Mouse (Mus musculus) CH12.LX (cell line): ENCODE measurements around the gene Tex13c3. TPM values are rescaled to one million over a fixed set of nuclear protein-coding genes. Genes with fewer than 3 reads are reported as not detected.
"Not testable (repeated sequence)": the region's sequence is repeated elsewhere in the genome, so short reads cannot be mapped to it uniquely, and the experiment has no call there.

Source experiments
- DNase-seq: peaks from one replicate; pipeline ENCODE4 v3.0.0-alpha.2; 2013; ENCODE audit errors: extremely low read depth
- H3K27ac ChIP-seq: 2 replicates; pipeline ENCODE4 v1.5.1; 2012; ENCODE audit warnings: low read depth, mild to moderate bottlenecking, control low read depth, moderate library complexity; ENCODE audit not compliant: insufficient read depth
- H3K27me3 ChIP-seq: replicated peaks from 2 replicates; pipeline ENCODE3; 2012; ENCODE audit warnings: inconsistent platforms
- H3K36me3 ChIP-seq, 2 experiments: replicated peaks in 1 of 2; 2 replicates each; pipeline versions ENCODE3 to v1.6.1; 2012; ENCODE audit warnings: inconsistent platforms in 1 of 2, low read length in 1 of 2, mild to moderate bottlenecking in 1 of 2, mixed read lengths in 1 of 2, moderate library complexity in 1 of 2; ENCODE audit not compliant: control insufficient read depth in 1 of 2, insufficient read depth in 1 of 2
- H3K4me1 ChIP-seq, 2 experiments: 2 replicates each; pipeline ENCODE4 v1.6.1; 2012; ENCODE audit warnings: inconsistent platforms in 1 of 2, moderate library complexity in 1 of 2; ENCODE audit not compliant: insufficient read depth in 2 of 2, control insufficient read depth in 1 of 2
- H3K4me2 ChIP-seq: 2 replicates; pipeline ENCODE4 v1.6.1; 2012; ENCODE audit warnings: low read depth, mild to moderate bottlenecking, control low read depth; ENCODE audit not compliant: poor library complexity, insufficient read depth, severe bottlenecking
- H3K4me3 ChIP-seq, 3 experiments: fragments of 150-350 bp in 1 of 3; sonication (generic) in 1 of 3; replicated peaks in 1 of 3; 2 replicates each; pipeline versions ENCODE3 to v1.5.1; 2011 to 2012; ENCODE audit warnings: low read depth in 2 of 3, low read length in 2 of 3, mild to moderate bottlenecking in 2 of 3, moderate library complexity in 2 of 3, control low read depth in 1 of 3, improper control_type of control experiment in 1 of 3, inconsistent platforms in 1 of 3, mixed read lengths in 1 of 3; ENCODE audit not compliant: poor library complexity in 1 of 3
- H3K79me2 ChIP-seq: replicated peaks from 2 replicates; pipeline ENCODE4 v1.6.1; 2012; ENCODE audit warnings: mild to moderate bottlenecking, moderate library complexity; ENCODE audit not compliant: control insufficient read depth, poor library complexity, insufficient read depth, severe bottlenecking; ENCODE audit errors: extremely low read depth
- H3K9ac ChIP-seq: 2 replicates; pipeline ENCODE4 v1.6.1; 2012; ENCODE audit warnings: low read depth, mild to moderate bottlenecking, control low read depth, moderate library complexity; ENCODE audit not compliant: insufficient read depth
- H3K9me3 ChIP-seq: replicated peaks from 2 replicates; pipeline ENCODE3; 2012; ENCODE audit warnings: low read length, inconsistent platforms, mixed read lengths
- BHLHE40 ChIP-seq: IDR thresholded peaks from 2 replicates; pipeline ENCODE4 v1.6.1; 2011; ENCODE audit warnings: mild to moderate bottlenecking, low read depth, low read length, improper control_type of control experiment
- CHD1 ChIP-seq: IDR thresholded peaks from 2 replicates; pipeline ENCODE4 v1.6.1; 2012; ENCODE audit warnings: low read depth, low read length, improper control_type of control experiment, inconsistent platforms
- CHD2 ChIP-seq: IDR thresholded peaks from 2 replicates; pipeline ENCODE4 v1.6.1; 2011; ENCODE audit warnings: low read length, improper control_type of control experiment
- CTCF ChIP-seq, 2 experiments: IDR thresholded peaks in 1 of 2; conservative IDR thresholded peaks in 1 of 2; 2 replicates each; pipeline ENCODE4 v1.5.1; 2011 to 2012; ENCODE audit warnings: low read depth in 2 of 2, low read length in 2 of 2, improper control_type of control experiment in 1 of 2, inconsistent platforms in 1 of 2, mild to moderate bottlenecking in 1 of 2, moderate library complexity in 1 of 2
- ELF1 ChIP-seq: IDR thresholded peaks from 2 replicates; pipeline ENCODE4 v1.6.1; 2014; ENCODE audit warnings: low read depth, mild to moderate bottlenecking, inconsistent platforms, low read length, improper control_type of control experiment
- JUN ChIP-seq: IDR thresholded peaks from 2 replicates; pipeline ENCODE4 v1.6.1; 2011; ENCODE audit warnings: low read depth, mild to moderate bottlenecking, low read length, improper control_type of control experiment, moderate library complexity; ENCODE audit not compliant: insufficient read depth
- KAT2A ChIP-seq: IDR thresholded peaks from 2 replicates; pipeline ENCODE4 v1.6.1; 2012; ENCODE audit warnings: low read length, improper control_type of control experiment, inconsistent platforms; ENCODE audit not compliant: insufficient replicate concordance
- MAZ ChIP-seq: IDR thresholded peaks from 2 replicates; pipeline ENCODE4 v1.6.1; 2012; ENCODE audit warnings: low read depth, mild to moderate bottlenecking, inconsistent platforms, low read length, improper control_type of control experiment, moderate library complexity
- MXI1 ChIP-seq: IDR thresholded peaks from 2 replicates; pipeline ENCODE4 v1.6.1; 2011; ENCODE audit warnings: mild to moderate bottlenecking, low read depth, low read length, improper control_type of control experiment
- NELFE ChIP-seq: IDR thresholded peaks from 2 replicates; pipeline ENCODE4 v1.6.1; 2011; ENCODE audit warnings: low read depth, low read length, improper control_type of control experiment
- RAD21 ChIP-seq: IDR thresholded peaks from 2 replicates; pipeline ENCODE4 v1.6.1; 2011; ENCODE audit warnings: low read depth, mild to moderate bottlenecking, low read length, improper control_type of control experiment, moderate library complexity
- USF2 ChIP-seq: conservative IDR thresholded peaks from 2 replicates; pipeline ENCODE4 v1.6.1; 2011; ENCODE audit warnings: low read depth, low read length, improper control_type of control experiment
- dilution Hi-C: fragments of 300-500 bp; cut with MboI; formaldehyde crosslinking; loops from 2 replicates; pipeline ENCODE4 v1.14.3; 2020; ENCODE audit warnings: low sequenced_read_pairs; ENCODE audit not compliant: extremely low pct_unique_long_range_greater_than_20kb, extremely low pct_ligation_motif_present
- in situ Hi-C: fragments of 300-500 bp; cut with MboI; formaldehyde crosslinking; loops from 3 replicates; pipeline ENCODE4 v1.14.3; 2019; ENCODE audit warnings: low sequenced_read_pairs, low pct_ligation_motif_present, low pct_unique_long_range_greater_than_20kb, mixed read lengths
- polyA plus RNA-seq: library from polyadenylated mRNA; unstranded; fragments of >175 nt; gene quantifications from 2 replicates; pipeline ENCODE4 v1.2.1, GENCODE M21; 2012; ENCODE audit warnings: low read depth; ENCODE audit not compliant: insufficient read length
- total RNA-seq, 2 experiments: library from RNA; depleted of rRNA; stranded (reverse); fragments of 300-350 nt in 1 of 2; fragments of >200 nt in 1 of 2; gene quantifications; 2 replicates each; pipeline ENCODE4 v1.2.3; 2012 to 2014

Gene Tex13c3
- not detected in 2 replicates for total RNA-seq (2012; rRNA removed)
- not detected in 2 replicates for total RNA-seq (2014; rRNA removed)
- polyA plus RNA-seq: not detected in 2 replicates

- H3K4me2 ChIP-seq, H3K4me1 ChIP-seq, H3K9me3 ChIP-seq, H3K27ac ChIP-seq, H3K79me2 ChIP-seq, H3K36me3 ChIP-seq, H3K4me3 ChIP-seq, DNase-seq, dilution Hi-C loops, H3K9ac ChIP-seq, in situ Hi-C loops, H3K27me3 ChIP-seq: not testable (repeated sequence)
Measured at GRCm38 (mm10) chrX:19481219-19481618, at the start of gene Tex13c3. Gene Tex13c3, minus strand, starts transcription at chrX:19481319.

- Histone ChIP-seq H3K4me1 (no peaks in the 10 kb centered on the region), H3K9me3 (no peaks in the 10 kb centered on the region), H3K4me3 (no peak overlapping the region), H3K79me2 (no peaks in the 10 kb centered on the region), H3K4me2 (no peak overlapping the region), H3K36me3 (no peaks in the 10 kb centered on the region), H3K9ac (no peak overlapping the region), H3K27me3 (no peaks in the 10 kb centered on the region), H3K27ac (no peak overlapping the region)
- DNase-seq: no peak
- dilution Hi-C loops (no loop called here), in situ Hi-C loops (no loop called here)
- TF ChIP-seq RAD21 (no peak), CHD1 (no peak), USF2 (no peak), NELFE (no peak), MAZ (no peak), ELF1 (no peak), BHLHE40 (no peak), CTCF (conservative IDR thresholded peaks at IDR 0.05 in 1 of 2, IDR thresholded peaks at IDR 0.05 in 1 of 2; ENCODE audit: low read depth in 2 of 2, low read length in 2 of 2) (no peak), JUN (no peak), KAT2A (no peak), CHD2 (no peak), MXI1 (no peak)
Measured at GRCm38 (mm10) chrX:19489731-19490130, 8.6 kb upstream of the Tex13c3 start.
